Mouse (Mus musculus): ENCODE data around the gene Ube2t. TPM values are rescaled to one million over a fixed set of nuclear protein-coding genes. Genes with fewer than 3 reads are reported as not detected.

Gene Ube2t
- polyA plus RNA-seq (2017; shearing (Covaris generic)): 10 to 100 TPM in 1 of 2 experiments, 1 to 10 TPM in 1; 9.2 to 17.5 TPM

GRCm38 (mm10) chr1:134962053-134962803, at the start of gene Ube2t:
Ube2t (plus strand) TSS chr1:134962565.

GRCm38 (mm10) chr1:134955637-134956176, 6.7 kb upstream of the Ube2t start, which contains the start of gene Ppp1r12b:
Ppp1r12b (minus strand) TSS chr1:134955942.

Other genes starting within 250 kb of the Ube2t start
- 1 to 10 TPM; 7.3 to 8.1 TPM for gene Ppp1r12b, start 6.6 kb upstream of the Ube2t start, polyA plus RNA-seq (2017; shearing (Covaris generic))
- gene Lgr6, start 142.7 kb downstream of the Ube2t start, polyA plus RNA-seq (2017; shearing (Covaris generic)): under 1 TPM; 0.14 to 0.45 TPM
- gene Ptpn7, start 170.1 kb downstream of the Ube2t start, polyA plus RNA-seq (2017; shearing (Covaris generic)): 100 to 1,000 TPM; 146 to 335 TPM
- 10 to 100 TPM; 52.3 to 78.5 TPM for gene Arl8a, start 184.3 kb downstream of the Ube2t start, polyA plus RNA-seq (2017; shearing (Covaris generic))
- gene Gpr37l1, start 205.1 kb downstream of the Ube2t start, polyA plus RNA-seq (2017; shearing (Covaris generic)): not detected